Mouse (Mus musculus) frontal cortex, postnatal 14 days (tissue): ENCODE data around the gene Gm6614.
"Not testable (repeated sequence)": the region's sequence is repeated elsewhere in the genome, so short reads cannot be mapped to it uniquely, and the experiment has no call there.

Experiments
- DNase-seq, 2 experiments: peaks; one replicate each; pipeline ENCODE4 v3.0.0; 2022; ENCODE audit warnings: low spot score in 2 of 2

The Gm6614 gene

DNA sequence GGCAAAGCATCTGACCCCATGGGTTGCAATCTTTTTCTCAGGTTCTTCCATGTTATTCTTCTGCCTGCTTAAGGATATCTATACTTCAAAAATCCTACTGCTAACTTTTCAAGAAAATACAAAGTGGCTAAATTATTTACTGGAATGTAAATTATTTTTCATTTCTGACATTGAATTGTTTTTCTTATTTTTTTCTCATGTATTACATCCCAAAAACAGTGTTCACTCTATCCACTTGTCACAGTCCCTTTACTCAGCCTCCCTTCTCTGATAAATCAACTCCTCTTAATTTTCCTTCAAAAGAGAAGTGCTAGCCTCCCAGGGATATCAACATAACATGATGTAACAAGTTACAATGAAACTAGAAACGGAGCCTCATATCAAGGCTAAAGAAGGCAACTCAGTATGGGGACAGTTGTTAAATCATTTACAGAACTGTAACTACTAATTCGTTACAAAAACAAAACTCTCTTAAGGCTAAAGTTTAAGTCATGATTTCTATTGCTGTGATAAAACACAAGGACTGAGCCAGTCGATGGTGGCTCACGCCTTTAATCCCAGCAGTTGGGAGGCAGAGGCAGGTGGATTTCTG, at the start of gene Gm6614:
Gene Gm6614, minus strand, starts transcription at position 51 of the 592 bp plus-strand sequence.
- no peak for DNase-seq

DNA sequence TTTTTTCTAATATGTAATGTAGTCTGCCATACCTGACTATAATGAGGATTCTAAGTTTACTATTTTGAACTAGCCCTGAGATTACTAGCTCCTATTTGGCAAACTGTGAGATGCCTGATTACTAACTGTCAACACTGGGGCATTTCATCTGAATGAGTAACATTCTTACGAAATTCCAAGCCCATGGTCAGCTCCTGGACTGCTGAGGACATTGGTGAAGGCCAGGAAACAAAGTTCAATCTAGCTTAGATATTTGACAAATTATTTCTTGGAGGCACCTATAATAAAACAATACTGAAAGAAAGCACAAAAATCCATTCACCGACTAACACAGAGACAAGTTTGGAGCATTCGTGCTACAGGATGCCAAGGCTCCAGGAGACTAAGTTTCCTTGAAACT, 47.1 kb upstream of the Gm6614 start:
- not testable (repeated sequence) for DNase-seq

DNA sequence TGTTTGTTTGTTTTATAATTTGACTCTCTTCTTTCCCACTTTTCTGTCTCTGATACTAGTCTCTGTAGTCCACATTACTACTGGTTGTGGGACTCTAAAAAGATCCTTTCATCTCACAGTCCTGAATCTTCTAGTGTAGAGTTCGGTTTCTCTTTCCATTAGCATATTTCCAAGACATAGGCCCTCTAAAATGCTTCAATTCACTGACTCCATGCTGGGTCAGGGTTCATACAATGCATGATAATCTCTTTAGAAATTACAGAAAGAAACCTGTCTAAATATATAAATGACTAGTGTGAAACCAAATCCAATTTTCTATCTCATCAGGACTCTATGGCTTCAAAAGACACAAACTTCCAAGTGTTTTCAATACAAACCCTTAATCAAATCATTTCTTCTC, 36.5 kb upstream of the Gm6614 start:
- no peak for DNase-seq

DNA sequence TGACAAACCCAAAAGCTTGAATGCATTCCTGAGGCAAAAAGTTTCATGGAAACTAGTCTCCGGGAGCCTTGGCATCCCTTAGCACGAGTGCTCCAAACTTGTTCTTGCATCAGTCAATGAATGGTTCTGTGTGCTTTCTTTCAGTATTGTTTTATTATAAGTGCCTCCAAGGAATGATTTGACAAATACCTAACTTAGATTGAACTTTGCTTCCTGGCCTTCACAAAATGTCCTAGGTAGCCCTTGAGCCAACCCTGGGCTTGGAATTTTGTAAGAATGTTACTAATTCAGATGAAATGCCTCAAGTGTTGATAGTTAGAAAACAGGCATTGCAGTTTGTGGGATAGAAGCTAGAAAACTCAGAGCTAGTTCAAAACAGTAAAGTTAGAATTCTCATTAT, 34.5 kb upstream of the Gm6614 start:
- DNase-seq, result no peak

DNA sequence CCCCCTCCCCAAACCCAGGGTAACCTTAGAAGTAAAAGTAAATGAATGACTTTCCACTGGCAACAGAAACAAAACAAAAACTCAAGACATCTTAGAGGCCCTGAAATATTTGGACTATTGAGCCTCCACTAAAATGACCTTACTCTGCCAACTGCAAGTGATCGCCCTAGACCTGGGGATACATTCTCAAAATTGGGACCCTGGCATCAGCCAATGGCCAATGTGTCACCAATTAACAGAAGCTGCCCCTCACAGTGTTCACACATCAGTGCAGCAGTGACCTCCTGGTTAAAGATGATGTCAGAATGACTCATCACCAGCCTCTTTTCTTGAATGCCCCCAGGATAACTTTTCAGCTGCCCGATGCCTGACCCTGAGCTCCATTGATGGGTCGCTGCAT, 30.7 kb upstream of the Gm6614 start:
- DNase-seq, result no peak

DNA sequence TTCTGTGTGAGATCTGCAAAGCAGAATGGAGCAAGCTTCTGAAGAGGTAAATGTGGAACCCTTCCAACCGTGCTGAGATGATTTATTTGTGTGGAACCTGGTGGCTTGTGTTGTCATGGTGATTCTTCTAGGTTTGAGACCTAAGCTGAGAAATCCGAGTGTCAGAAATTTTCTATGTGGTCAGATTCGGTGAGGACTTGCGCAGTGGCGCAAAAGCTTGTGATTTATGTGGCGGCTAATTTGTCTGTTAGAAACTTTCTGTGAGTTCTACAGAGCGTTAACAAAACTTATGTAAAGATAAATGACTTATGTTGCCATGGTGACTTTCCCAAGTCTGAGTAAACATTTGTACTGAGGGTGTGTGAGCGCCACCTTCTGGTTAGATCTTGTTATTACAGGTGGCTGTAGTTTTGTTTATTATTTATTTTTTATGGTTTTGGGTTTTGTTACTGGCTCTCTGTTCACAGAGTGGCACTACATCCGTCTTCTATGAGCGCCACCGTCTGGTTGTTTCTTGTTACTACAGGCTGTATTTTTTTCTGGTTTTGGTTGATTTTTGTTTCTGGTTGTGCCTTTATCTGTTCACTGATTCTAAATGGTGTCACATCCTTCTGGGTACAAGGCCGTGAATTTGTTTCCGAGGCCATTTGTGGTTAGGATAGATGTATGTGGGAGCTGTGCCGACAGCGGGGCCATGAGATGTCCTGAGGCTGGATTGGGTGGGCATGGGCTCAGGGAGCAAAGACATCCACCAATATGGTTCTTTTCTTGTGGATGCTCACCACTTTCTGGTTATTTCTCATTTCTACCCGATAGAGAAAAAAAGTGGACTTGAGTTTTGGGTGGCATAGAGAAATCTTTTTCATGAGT, 29.3 kb upstream of the Gm6614 start:
- DNase-seq, result peak in 1 of 2 experiments; percentile 9

DNA sequence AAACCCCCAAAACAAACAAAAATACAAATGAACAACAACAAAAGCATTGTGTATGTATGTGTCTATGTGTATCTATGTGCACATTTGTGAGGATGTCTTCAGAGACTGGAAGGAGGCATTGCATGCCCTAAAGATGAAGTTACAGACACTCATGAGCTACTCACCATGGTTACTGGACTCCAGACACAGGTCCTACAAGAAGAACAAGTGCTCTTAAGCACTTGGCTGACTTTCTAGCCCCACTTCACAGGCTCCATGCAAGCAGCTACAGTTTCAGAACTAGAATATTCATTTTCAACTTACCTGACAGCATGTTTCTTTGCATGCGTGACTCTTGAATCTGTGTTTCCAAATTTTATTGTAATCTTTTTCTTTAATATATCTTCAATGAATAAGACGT, 24.6 kb upstream of the Gm6614 start:
- DNase-seq, result no peak

DNA sequence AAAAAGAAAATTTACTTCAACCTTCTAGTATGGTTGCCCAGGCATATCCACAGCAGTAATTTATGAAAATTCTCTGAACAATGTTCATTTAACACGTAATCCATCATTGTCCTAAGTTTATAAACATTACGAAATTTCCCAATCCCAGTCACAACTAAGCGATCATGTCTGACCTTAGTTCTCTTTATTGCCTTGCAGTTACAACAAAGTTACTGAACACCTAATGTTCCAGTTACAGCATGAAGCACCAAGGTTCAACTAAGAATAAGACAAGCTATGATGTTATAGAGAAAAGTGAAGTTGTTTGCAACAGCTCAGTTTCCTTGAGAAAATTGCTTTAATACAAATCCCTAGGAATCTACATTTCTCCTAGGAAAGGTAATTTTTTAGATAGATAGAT, 10.5 kb upstream of the Gm6614 start:
- DNase-seq, result no peak

DNA sequence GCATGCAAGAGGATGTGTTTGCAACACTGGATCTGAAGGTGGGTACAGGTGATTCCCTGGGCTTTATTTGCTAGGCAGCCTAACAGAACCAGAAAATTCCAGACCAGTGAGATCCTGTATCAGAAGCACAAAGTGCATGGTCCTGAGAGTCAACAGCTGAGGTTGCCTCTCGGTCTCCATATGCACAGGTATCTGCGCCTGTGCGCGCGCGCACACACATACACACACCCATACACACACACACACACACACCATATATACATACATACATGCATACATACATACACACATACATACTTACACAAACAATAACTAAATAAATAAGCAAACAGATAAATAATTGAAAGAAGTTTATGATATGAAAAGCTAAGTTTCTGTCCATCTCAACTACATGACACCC, 24.4 kb downstream of the Gm6614 start:
- no peak for DNase-seq

DNA sequence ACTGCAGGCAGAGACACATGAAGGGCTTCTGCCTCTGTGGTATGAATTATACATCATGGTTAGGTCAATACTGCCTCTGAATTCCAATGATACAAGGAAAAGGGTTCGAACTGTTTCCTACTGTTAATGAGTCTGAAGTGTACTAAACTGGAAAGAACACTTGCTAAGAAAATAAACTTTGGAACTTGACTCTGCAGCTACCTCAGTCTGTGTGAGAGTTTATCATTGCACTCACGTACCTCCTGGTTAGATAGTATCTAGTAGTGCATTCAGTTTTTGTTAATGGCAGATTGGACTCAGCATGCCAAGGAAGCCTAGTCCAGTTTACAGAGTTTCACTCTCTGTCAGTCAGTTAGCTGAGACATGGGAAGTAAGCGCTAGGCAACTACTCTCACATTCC, 26.6 kb downstream of the Gm6614 start:
- DNase-seq, result no peak

DNA sequence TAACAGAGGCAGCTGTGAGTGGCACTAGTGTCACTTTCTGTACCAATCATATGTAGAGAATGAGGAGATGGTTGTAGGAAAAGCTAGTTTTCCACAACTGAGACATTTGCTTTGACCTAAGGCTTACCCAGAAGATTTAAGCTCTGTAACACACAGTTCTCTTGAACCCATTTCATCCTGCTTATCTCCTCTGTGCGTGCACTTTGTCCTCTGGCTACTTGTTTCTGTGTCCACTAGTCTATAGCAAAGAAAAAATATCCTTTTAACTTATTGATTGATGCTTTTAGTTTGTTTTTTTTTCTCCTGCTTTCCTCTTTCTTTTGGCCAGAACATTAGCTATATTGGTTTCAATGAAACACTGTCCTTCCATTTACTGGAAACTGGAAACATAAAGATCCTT, 48.8 kb downstream of the Gm6614 start:
- no peak for DNase-seq

DNA sequence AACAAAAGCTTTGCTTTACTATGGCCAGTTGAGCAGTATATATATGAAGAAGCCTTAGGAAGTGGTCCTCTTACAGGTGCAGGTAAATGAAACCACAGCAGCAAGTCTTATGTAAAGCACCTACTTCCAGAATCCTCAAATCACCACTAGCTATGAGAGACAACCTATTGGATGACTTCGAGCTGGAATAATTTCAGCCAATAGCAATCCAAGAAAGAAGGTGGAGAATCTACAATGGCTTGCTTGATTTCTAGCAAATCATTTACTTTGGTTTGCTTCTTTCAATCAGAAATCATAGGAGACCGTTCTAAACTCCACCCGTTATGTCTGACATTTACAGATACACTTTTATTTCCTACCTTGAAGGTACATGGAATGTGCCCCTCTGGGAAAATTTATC, 49.4 kb downstream of the Gm6614 start:
- no peak for DNase-seq

DNA sequence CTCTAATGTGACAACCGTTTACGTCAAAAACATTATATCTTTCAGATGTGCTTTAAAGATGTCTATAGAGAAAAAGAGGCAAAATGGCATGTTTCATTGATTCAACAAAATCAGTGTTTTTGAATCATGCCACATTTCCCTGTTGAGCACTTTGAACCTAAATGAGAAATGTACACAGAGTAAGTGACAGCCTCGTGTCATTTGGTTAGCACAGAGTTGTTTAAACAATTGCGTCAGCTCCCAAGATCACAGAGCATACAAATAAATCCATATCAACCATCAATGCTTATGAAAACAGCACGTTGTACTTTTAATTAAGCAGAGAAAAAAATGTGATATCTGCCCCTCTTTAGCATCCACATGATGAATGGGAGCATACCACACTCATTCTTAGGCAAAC, 50.7 kb downstream of the Gm6614 start:
- no peak for DNase-seq

DNA sequence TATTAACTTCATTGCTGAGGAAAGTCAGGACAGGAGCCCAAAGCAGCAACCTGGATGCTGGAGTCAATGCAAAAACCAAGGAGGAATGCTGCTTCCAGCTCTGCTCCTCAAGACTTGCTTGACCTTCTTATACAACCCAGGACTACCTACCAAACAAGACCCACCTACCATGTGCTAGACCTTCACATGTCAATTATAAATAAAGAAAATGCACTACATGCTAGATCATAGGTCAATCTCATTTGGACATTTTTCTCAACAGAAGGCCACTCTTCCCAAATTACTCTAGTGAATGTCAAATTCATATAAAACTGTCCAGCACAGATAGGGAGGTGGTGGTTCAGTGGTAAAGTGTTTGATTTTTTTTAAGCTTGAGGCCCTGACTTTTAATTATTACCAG, 64.4 kb downstream of the Gm6614 start, which contains the start of gene Slco1a1:
Gene Slco1a1, minus strand, starts transcription at position 101 of the 400 bp plus-strand sequence.
- no peak for DNase-seq

DNA sequence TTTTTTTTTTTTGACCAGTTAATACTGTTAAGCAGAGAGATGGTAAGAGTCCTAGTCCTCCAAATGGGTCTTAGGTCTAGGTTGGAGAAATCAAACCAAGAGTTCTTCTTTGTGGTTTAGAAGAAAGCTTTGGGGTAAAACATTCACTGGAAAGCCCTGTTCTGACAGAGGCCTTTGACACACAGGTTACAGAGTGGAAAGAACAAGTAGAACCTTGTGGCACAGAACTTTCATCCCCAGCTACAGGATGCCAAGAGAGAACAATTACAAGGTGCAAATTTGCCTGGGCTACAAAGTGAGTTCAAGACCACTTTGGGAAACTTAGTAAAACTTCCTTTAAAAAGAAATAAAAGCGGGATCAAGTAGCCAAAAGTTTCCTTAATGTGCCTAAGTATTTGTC, 70.8 kb downstream of the Gm6614 start:
- no peak for DNase-seq
